Mouse (Mus musculus): Measurements from ENCODE around the gene Rnaseh2a. TPM values are rescaled to one million over a fixed set of nuclear protein-coding genes. Genes with fewer than 3 reads are reported as not detected.

The Rnaseh2a gene
- polyA plus RNA-seq, 1 experiment from 2014 or later = 46.4 TPM

- Histone ChIP-seq H3K4me3 (ENCODE audit: low read depth, low read length) (peak overlapping the region; percentile 45), H3K9me3 (ENCODE audit: low read length) (no peaks in the 10 kb centered on the region), H3K4me2 (replicated peaks; ENCODE audit: low read depth, low read length) (peak overlapping the region; percentile 91), H3K4me1 (ENCODE audit: insufficient read depth, low read depth, low read length) (peaks cover 53% of the 10 kb centered on the region), H3K27me3 (replicated peaks; ENCODE audit: insufficient read depth, low read length) (no peaks in the 10 kb centered on the region), H3K9ac (replicated peaks; ENCODE audit: low read depth) (peak overlapping the region; percentile 62), H3K27ac (ENCODE audit: low read length) (peak overlapping the region; percentile 92), H3K36me3 (ENCODE audit: insufficient read depth, low read length) (no peaks in the 10 kb centered on the region)
- under 1% methylated on average over 53 of the region's 53 CpGs for WGBS
- TF ChIP-seq CTCF (IDR thresholded peaks at IDR 0.05) = no peak
- peak; percentile 6; the same call in 1 of the 2 replicates for TF ChIP-seq EP300 (IDR thresholded peaks at IDR 0.05)
- peak; percentile 30 for ATAC-seq
- peak; percentile 92 for DNase-seq (ENCODE audit: low spot score)
Measured at GRCm38 (mm10) chr8:84985684-84986378, 16.3 kb upstream of the Rnaseh2a start.

- no peaks in the 10 kb centered on the region for H3K36me3 ChIP-seq (ENCODE audit: insufficient read depth, low read length)
- TF ChIP-seq EP300 (IDR thresholded peaks at IDR 0.05) = no peak
- TF ChIP-seq CTCF (IDR thresholded peaks at IDR 0.05) = no peak
- H3K4me3 ChIP-seq (ENCODE audit: low read depth, low read length) = peak overlapping the region; percentile 45
- H3K4me1 ChIP-seq (ENCODE audit: insufficient read depth, low read depth, low read length) = peaks cover 59% of the 10 kb centered on the region
- H3K9me3 ChIP-seq (ENCODE audit: low read length) = no peaks in the 10 kb centered on the region
- WGBS = under 1% methylated on average over 23 of the region's 23 CpGs
- peak overlapping the region; percentile 91 for H3K4me2 ChIP-seq (replicated peaks; ENCODE audit: low read depth, low read length)
- no peaks in the 10 kb centered on the region for H3K27me3 ChIP-seq (replicated peaks; ENCODE audit: insufficient read depth, low read length)
- DNase-seq (ENCODE audit: low spot score) = peak; percentile 75
- peak overlapping the region; percentile 62 for H3K9ac ChIP-seq (replicated peaks; ENCODE audit: low read depth)
- ATAC-seq = no peak; the same call in 1 of the 2 replicates
- H3K27ac ChIP-seq (ENCODE audit: low read length) = peak overlapping the region; percentile 92
Measured at GRCm38 (mm10) chr8:84985049-84985683, 15.6 kb upstream of the Rnaseh2a start.

- Histone ChIP-seq H3K4me2 (replicated peaks; ENCODE audit: low read depth, low read length) (peak overlapping the region; percentile 91), H3K9me3 (ENCODE audit: low read length) (no peaks in the 10 kb centered on the region), H3K4me1 (ENCODE audit: insufficient read depth, low read depth, low read length) (peaks cover 60% of the 10 kb centered on the region), H3K9ac (replicated peaks; ENCODE audit: low read depth) (peak overlapping the region; percentile 62; the same call in 1 of the 2 replicates), H3K27me3 (replicated peaks; ENCODE audit: insufficient read depth, low read length) (no peaks in the 10 kb centered on the region), H3K36me3 (ENCODE audit: insufficient read depth, low read length) (no peaks in the 10 kb centered on the region), H3K4me3 (ENCODE audit: low read depth, low read length) (peak overlapping the region; percentile 45), H3K27ac (ENCODE audit: low read length) (peak overlapping the region; percentile 92)
- TF ChIP-seq CTCF (IDR thresholded peaks at IDR 0.05) = no peak
- TF ChIP-seq EP300 (IDR thresholded peaks at IDR 0.05) = peak; percentile 84
- WGBS = 6% methylated on average over 16 of the region's 16 CpGs
- DNase-seq (ENCODE audit: low spot score) (peak; percentile 87), ATAC-seq (peak; percentile 40)
Measured at GRCm38 (mm10) chr8:84984294-84985048, 14.9 kb upstream of the Rnaseh2a start.

GRCm38 (mm10) chr8:84982499-84983011 is 13.0 kb upstream of the Rnaseh2a start:
- TF ChIP-seq CTCF (IDR thresholded peaks at IDR 0.05) = no peak
- no peak for TF ChIP-seq EP300 (IDR thresholded peaks at IDR 0.05)
- no peaks in the 10 kb centered on the region for H3K9me3 ChIP-seq (ENCODE audit: low read length)
- no peak overlapping the region for H3K4me3 ChIP-seq (ENCODE audit: low read depth, low read length)
- H3K9ac ChIP-seq (replicated peaks; ENCODE audit: low read depth) = no peak overlapping the region
- DNase-seq (ENCODE audit: low spot score) = no peak
- H3K27me3 ChIP-seq (replicated peaks; ENCODE audit: insufficient read depth, low read length) = no peaks in the 10 kb centered on the region
- H3K4me1 ChIP-seq (ENCODE audit: insufficient read depth, low read depth, low read length) = peaks cover 62% of the 10 kb centered on the region
- peak overlapping the region; percentile 99 for H3K27ac ChIP-seq (ENCODE audit: low read length)
- H3K36me3 ChIP-seq (ENCODE audit: insufficient read depth, low read length) = no peaks in the 10 kb centered on the region
- no peak overlapping the region for H3K4me2 ChIP-seq (replicated peaks; ENCODE audit: low read depth, low read length)
- 44% methylated on average over 3 of the region's 3 CpGs for WGBS
- no peak for ATAC-seq

- H3K36me3 ChIP-seq (ENCODE audit: insufficient read depth, low read length) = no peaks in the 10 kb centered on the region
- 57% methylated on average over 15 of the region's 15 CpGs for WGBS
- H3K4me3 ChIP-seq (ENCODE audit: low read depth, low read length) = no peak overlapping the region
- DNase-seq (ENCODE audit: low spot score) (peak; percentile 72), ATAC-seq (no peak)
- no peaks in the 10 kb centered on the region for H3K9me3 ChIP-seq (ENCODE audit: low read length)
- no peaks in the 10 kb centered on the region for H3K27me3 ChIP-seq (replicated peaks; ENCODE audit: insufficient read depth, low read length)
- H3K4me2 ChIP-seq (replicated peaks; ENCODE audit: low read depth, low read length) = peak overlapping the region; percentile 89
- peak overlapping the region; percentile 99 for H3K27ac ChIP-seq (ENCODE audit: low read length)
- 0 out of 2 replicates have a peak, but pooled peaks have one; percentile 19 for TF ChIP-seq EP300 (IDR thresholded peaks at IDR 0.05)
- no peak for TF ChIP-seq CTCF (IDR thresholded peaks at IDR 0.05)
- peaks cover 62% of the 10 kb centered on the region for H3K4me1 ChIP-seq (ENCODE audit: insufficient read depth, low read depth, low read length)
- H3K9ac ChIP-seq (replicated peaks; ENCODE audit: low read depth) = no peak overlapping the region
Measured at GRCm38 (mm10) chr8:84981644-84982498, 12.3 kb upstream of the Rnaseh2a start.
